Mouse (Mus musculus): Measurements from ENCODE around the gene Gse1.

The Gse1 gene

DNA sequence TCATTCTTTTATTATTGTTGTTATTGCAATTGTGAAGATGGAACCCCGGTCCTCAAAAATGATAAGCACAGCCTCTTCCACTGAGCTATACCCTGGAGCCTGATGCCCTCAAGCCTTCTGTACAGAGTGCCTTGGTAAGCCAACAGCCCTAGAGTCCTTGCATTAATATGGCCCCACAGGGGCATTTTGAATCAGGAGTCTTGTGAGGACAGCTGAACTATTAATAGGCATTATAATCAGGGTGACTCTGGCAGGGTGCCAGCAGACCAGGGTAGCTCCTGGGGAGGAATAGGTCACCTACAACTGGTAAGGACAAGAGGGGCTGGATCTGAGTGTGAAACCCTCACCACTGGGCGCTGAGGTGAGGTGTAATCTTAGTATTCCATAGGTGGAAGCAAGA is 361.7 kb downstream of the Gse1 start:
- CTCF ChIA-PET, result interaction anchor here (0.6 kb wide), 1 partner anchor 21 kb away, joined by 3 read pairs; no protein-coding TSS in a partner anchor

DNA sequence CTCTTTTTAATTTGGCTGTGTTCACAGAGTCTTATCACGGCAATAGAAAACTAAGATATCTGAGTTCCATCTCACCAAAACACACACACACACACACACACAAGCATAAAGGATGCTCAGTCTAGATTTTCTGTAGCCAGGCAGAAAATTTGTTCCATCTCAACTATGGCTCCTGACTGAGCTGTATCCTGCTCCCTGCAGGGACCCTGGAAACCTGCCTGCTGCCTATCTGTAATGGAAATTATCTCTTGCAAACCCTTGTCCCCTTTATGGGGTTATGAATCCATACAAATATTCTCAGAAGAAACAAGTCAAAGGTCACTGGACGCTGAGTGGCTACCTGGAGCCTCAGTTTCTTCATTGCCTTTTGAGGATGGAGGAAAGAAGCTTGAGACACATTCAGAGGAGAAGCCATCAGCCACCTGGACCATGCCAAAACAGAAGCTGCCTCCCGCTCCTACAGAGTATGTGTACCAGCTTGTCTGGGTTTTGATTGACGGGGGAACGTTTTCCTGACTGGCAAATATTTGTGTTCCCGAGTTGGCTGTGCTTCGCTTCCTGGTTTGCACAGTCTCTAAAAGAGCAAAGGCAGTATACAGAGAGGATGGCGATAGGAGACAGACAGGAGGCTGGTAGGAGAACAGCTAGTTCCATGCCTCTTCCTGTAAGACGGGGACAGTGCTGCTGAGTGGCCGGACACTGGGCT is 363.5 kb downstream of the Gse1 start:
- CTCF ChIA-PET, result no interaction called here

DNA sequence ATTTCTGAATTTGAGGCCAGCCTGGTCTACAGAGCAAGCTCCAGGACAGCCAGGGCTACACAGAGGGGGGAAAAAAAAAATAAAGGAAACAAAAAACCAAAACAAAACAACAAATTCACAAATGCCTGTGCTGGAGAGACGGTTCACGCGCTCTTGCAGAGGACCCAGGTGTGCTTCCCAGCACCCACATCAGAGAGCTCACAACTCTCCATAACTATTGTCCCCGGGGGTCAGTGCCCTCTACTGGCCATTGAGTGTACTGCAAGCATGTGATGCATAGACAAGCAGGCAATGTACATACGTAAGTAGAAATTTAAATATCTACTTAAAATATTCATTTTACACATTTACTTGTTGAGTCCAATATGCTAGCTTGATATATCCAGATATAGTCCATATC is 366.3 kb downstream of the Gse1 start:
- CTCF ChIA-PET, result no interaction called here

DNA sequence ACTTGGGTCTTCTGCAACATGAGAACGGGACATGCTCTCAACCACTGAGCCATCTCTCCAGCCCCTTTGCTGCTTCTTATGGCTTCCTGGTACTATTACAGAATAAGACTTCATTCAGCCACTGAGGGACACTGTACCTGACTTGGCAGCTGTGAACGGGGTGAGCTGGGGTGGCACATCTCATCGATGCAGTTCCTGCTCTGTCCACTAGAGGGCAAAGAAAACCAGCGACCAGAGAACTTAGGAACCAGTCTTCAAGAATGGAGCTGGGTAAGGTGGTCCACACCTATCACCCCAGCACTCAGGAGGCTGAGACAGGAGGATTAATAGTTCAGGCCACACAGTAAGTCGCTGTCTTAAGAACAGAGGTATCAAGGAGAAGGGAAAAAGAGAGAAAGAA is 367.7 kb downstream of the Gse1 start:
- CTCF ChIA-PET, result interaction anchor here (0.7 to 1.4 kb wide), 3 partner anchors 16 to 129 kb away, joined by 3 to 5 read pairs (median 3); no protein-coding TSS in a partner anchor

DNA sequence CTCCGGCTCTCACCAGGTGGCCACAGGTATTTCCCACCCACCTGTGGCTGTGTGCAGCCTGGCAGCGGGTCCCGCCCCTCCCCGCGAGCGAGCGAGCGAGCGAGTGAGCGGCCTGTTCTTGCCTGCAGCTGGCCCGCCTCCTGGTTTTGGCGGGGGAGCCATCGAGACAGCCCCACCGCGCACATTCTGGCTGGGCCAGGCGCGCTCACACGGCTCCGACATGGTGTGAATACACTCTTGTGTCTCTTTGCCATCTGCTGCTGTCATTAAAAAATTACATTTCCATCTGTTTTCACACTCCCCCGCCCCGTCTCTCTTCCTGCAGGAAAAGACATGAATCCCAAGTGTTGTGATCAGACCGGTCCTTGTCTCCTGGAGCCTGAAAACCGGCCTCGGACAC is 370.3 kb downstream of the Gse1 start:
- CTCF ChIA-PET, result no interaction called here

DNA sequence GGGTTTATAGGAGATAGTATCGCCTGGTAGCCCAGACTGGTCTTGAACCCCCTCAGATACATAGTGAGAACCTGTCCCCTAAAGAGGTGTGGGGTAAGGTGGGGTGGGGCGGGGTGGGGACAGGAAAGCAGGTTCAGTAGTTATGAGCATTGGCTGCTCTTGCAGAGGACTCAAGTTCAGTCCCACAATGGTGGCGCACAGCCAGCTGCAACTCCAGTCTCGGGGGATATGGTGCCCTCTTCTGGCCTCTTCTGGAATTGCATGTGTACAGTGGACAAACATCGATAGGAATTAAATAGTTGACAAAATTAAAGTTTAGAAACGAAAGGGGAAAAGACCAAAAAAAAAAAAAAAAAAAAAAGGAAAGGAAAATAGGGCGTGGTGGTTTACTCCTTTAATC is 371.2 kb downstream of the Gse1 start:
- CTCF ChIA-PET, result interaction anchor here (0.6 kb wide), 4 partner anchors 86 to 1154 kb away, joined by 3 to 6 read pairs (median 4); no protein-coding TSS in a partner anchor

DNA sequence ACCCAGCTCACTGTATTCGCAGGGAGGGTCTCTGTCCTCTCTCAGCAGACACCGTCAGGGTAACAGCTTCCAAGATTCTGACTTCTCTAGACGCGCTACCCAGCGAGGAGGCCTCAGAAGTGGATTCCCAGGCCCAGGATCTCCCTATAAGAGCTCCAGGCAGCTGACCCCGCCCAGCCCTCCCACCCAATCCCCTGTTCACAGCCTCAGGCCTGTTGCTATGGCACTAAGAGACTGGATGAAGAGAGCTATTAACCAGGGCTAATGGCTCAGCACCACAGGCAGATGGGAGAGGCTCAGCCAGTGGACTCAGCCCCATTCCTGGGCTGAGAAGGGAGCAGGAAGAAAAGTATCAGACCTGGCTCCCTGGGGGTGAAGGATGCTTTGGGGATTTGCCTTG is 374.4 kb downstream of the Gse1 start:
- CTCF ChIA-PET, result no interaction called here

DNA sequence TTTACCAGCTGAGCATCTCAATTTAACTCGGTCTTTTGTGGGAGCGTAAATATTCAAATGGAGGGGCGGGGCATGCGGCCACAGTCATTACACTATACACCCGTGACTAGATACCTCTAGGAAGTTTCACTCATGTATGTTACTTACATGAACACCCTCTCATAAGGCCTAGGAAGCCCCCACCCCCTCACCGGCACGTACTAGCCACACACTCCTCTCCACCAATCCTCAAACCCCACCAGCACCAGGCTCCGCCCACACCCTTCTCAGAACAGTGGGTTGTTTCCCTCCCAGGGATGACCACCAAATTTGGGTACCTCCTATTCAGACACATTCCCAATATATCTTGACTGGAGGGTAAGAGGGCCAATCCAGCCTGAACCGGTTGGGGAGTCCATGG is 379.2 kb downstream of the Gse1 start:
- CTCF ChIA-PET, result no interaction called here

DNA sequence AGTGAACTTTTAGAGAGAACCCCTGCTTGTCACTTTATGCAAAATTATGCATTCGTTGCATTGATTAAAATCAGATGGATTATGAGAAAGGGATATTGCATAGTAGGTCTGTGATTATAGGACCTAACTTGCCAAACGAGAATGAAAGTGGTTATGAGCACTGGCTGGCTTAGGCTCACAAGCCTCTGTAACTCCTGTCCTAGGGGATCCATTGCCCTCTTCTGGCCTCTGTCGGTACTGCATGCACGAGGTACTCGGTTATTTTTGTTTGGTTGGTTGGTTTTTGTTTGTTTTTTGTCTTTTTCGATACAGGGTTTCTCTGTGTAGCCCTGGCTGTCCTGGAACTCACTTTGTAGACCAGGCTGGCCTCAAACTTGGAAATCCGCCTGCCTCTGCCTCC is 379.6 kb downstream of the Gse1 start:
- CTCF ChIA-PET, result no interaction called here

DNA sequence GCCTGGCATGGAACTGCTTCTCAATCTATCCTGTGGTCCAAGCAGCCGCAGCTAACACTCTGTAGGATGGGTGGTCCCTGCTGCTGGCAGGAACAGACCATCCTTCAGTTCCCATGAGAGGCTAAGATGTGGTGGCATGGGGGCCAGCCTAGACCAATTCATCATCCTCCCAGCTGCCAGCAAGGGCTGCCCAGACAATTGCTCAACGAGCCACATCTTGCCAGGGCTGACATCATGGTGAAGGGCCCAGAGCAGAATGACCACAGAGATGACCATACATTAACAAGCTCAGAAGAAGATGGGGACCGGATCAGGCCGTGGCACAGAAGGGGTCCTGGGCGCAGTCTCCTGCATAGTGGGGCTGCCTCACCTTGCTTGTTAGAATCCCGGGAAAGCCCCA is 382.6 kb downstream of the Gse1 start:
- CTCF ChIA-PET, result no interaction called here

DNA sequence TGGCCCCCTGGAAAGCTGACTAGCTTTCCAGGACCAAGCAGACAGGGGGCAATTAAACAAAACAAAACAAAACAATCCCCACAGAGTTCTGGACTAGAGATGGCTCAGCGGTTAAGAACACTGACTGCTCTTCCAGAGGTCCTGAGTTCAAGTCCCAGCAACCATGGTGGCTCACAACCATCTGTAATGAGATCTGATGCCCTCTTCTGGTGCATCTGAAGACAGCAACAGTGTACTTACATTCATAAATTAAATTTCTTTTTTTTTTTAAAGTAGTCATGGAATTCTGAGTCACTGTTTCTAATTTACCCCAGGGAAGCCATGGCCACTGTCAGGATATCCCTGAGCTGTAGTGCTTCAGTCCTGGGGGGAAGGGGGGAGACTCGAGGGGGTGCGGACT is 386.2 kb downstream of the Gse1 start:
- CTCF ChIA-PET, result interaction anchor here (0.6 kb wide), 1 partner anchor 213 kb away, joined by 3 read pairs; no protein-coding TSS in a partner anchor

DNA sequence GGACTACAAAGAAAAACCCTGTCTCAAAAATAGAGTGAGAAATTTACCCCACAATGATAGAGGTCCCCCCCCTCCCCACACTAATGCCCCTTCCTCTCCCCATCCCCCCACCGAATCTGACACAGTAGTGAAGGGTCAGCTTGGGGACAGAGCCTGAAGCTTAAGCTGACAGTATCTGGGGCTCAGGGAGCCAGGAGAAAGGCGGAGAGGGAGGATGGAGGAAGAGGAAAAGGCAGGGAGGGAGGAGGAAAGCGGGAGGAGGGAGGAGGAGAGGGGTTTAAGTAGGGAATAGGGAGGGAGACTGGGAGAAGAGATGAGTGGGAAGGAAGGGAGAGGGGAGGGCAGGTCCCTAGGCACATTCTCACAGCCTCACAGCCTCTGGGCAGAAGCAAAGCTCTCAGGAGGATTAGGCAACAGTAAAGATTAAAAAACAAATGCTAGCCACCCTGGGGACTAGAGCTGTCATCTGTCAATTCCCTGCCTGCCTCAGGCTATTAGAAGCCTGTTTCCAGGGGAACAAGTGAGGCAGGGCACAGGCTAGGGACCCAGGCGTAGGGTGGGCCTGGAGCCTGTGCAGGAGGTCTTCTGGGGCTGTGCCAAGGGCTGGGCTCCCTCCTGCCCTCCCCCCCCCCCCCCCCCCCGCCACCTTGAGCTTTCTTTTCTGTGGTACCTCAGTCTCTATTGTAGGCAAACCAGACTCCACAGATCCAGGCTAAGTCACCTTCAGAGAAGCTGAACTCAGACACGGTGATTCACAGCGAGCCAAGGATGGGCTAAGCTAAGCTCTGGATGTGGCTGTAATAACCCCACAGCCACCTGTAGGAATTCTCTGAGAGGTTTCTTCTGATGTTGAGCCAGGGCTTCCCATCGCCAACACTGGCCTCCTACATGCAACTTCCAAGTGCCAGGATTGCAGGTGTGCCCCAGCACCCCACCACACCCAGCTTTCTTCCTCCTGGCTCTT is 388.7 kb downstream of the Gse1 start:
- CTCF ChIA-PET, result interaction anchor here (0.5 to 1.5 kb wide), 3 partner anchors 47 to 1689 kb away, joined by 3 to 8 read pairs (median 4); no protein-coding TSS in a partner anchor

DNA sequence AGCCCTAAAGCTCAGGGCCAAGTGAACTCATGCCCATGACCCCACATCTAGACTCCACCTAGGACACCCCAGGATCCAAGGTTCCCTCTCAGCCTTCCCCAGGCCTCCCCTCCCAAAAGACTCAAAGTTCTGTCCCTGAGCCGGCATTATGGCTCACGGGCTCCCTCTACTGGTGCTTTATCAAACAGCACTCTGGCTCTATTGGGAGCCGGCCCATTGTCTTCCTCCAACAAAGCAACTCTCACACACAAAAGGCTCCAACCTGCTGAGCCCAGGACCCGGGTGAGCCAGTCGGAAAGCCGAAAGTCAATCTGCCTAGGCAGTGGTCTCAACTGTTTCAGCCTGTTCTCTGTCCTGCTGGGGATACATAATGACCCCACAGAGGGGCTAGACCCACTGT is 389.9 kb downstream of the Gse1 start:
- CTCF ChIA-PET, result interaction anchor here (0.6 to 1.5 kb wide), 3 partner anchors 17 to 537 kb away, joined by 3 to 5 read pairs (median 4); no protein-coding TSS in a partner anchor

DNA sequence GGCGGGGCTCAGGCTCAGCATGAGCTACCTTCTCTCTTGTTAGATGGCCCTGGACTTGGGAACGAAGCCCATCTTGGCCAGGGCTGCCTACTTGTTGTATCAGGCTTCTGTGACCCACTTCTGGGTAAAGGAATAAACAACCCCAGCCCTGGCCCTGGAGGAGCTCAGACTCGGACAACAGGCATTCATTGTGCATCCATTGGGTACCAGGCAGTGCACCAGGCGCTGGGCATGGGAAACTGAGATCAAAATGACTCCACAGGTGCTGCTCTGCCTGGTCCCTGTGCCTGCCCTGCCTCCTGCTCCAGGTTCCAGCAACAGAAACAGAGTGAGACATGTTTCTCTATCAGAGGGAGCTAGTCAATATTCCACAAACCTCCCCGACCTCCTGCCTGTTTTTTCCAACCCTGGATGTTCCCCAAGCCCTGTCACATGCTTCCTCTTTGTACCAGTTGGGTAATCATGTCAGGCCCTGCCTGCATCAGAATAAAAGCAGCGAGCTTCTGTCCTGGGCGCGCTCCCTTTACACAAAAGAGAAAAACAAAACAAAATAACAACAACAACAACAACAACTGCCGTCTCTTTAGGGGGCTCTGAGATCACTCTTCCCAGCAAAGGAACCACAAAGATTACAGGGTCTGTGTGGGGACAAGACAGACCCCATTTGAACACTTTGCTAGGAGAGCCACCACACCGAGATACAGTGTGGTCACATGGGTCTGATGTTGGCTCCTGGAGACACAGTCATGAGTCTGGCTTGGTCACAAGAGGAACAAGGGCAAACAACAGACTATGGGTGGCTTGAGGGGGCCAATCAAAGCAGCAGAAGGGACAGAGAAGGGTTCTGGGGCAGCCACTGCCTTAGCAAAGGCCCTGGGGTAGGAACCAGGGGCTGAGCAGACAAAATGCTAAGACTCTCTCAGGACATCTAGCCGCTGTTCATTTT is 391.3 kb downstream of the Gse1 start:
- CTCF ChIA-PET, result interaction anchor here (0.5 to 0.7 kb wide), 2 partner anchors 78 to 342 kb away, joined by 4 read pairs; no protein-coding TSS in a partner anchor

DNA sequence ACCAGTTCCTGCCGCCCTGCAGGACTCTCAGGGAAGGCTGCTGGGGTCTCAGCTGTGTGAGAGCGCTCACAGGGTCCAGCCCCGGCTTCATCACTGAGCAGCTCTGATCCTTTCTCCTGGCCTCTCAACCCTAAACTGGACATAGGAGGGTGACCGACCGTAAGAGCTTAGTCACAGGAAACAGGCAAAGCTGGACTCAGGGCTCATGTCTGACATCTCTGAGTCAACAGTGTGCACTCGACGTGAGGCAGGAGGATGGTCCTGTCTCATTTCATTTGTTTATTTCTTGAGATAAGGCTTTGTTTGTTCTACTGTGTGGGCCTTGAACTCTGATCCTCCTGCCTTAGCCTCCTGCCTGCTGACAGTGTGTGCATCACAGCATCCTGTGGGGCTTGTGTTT is 392.2 kb downstream of the Gse1 start:
- CTCF ChIA-PET, result no interaction called here

DNA sequence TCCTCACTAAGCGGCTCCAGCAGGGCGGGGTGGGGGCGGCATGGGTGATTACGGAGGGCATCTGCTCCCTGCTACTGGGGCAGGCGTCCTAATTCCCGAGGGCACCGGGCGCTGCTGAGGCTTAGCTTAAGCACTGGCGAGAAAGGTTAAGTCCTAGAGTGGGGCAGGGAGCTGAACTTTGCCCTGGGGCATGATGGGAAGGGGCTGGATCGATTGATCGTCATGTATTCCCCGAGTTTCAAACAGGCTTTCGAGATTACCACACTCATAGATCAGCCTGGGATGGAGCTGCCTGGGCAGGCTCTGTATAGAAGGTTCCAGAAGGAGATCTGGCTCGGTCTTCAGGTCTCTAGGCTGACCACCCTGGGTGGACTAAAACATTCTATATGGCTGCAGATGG is 393.9 kb downstream of the Gse1 start:
- CTCF ChIA-PET, result interaction anchor here (0.7 kb wide), 1 partner anchor 655 kb away, joined by 4 read pairs; no protein-coding TSS in a partner anchor

DNA sequence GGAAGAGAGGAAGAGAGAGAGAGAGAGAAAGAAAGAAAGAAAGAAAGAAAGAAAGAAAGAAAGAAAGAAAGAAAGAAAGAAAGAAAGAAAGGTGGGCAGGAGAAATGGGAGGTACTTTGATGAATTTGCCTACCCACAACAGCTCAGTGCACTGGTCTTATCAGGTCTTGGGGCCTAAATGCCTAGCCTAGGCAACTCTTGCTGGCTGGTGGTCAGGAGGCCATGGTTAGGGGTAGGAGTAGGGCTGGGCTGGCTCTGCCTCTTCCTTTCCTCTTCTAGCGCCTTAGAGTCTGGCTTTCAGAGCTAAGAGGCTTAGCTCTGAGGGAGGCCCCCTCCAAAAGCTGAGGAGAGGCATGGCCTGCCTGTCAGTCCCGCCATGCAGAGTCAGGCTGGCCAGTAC is 395.4 kb downstream of the Gse1 start:
- CTCF ChIA-PET, result interaction anchor here (1.1 kb wide), 1 partner anchor 219 kb away, joined by 7 read pairs; no protein-coding TSS in a partner anchor

DNA sequence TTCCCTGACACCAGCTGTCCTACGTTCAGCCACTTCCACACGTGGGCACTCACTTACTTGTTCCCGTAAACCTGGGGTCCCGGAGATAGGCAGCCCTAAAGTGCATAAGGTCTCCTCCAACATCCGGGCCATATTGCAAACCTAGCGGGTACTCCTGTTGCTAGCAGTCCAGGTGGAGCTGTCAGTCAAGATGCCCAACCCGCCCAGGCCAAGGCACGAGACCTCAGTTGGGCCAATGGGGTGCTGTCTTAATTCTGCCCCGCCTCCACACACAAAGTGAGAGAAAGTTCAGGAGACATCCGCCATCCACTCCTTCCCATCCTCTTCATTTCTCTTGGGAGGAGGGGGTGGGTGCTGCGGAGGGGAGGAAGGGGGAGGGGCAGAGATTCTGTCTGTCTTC is 398.2 kb downstream of the Gse1 start:
- CTCF ChIA-PET, result no interaction called here

DNA sequence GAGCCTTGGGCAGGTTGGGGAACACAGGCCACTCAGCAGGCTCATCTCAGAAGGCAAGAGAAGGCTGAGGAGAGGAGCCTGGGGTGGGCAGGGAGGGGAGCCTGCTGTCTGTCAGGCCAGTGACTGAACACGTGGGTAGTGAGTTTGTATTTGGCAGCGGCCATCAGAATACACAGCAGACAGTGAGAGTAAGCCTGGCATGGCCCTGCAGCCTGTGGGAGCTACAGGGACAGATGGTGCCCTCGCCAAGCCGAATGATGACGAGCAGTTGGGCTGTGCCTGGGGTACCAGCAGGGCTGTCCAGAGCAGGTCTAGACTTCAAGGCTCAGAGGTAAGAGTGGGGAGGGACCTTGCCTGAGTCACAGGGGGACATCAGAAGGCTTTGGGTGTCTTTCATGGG is 399.0 kb downstream of the Gse1 start:
- CTCF ChIA-PET, result no interaction called here

DNA sequence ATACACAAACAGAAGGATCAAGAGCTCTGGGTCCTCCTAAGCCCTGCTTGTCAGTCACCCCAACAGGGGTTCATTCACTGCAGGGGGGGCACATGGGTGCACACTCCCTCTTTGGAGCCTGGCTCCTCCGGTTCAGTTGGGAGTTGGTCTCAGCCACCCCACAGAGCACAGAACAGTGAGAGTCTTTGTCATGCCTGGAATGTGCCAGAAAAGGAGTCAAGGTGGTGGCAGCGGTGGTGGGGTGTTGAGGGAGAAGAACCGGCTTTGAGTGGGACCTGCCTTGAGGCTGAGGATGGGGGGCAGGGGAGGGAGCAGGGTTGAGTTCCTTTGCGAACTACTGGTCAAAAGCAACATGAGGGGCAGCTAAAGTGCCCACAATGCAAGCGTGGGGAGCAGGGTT is 401.8 kb downstream of the Gse1 start:
- CTCF ChIA-PET, result no interaction called here

DNA sequence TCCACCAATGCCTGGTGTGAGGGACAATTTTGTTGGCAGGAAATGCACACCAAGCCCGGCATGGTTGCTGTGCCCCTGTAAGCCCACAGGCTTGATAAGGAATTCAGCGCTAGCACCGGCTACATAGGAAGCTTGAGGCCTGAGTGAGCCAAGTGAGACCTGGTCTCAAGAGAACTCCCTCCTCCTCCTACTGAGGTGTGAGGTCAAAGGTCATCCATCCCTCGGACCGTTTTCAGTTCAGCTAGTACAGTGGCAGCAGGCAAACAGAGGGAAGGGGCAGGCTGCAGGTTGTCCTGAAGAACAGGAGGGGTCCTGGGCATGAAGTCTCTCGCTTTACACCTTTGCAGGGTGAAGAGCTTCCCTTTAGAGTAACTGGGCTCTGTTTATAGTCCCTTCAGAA is 402.6 kb downstream of the Gse1 start:
- CTCF ChIA-PET, result no interaction called here
